Mouse (Mus musculus) small intestine, adult 2 months (tissue): ENCODE results near the gene Hist1h1a. TPM values are rescaled to one million over a fixed set of nuclear protein-coding genes. Genes with fewer than 3 reads are reported as not detected.
"Not testable (repeated sequence)": the region's sequence is repeated elsewhere in the genome, so short reads cannot be mapped to it uniquely, and the experiment has no call there.

Source experiments
- H3K27ac ChIP-seq: fragments of 200-500 bp; 2 replicates; pipeline ENCODE4 v1.5.1; 2012; ENCODE audit warnings: low read depth, low read length, control low read depth, inconsistent platforms; ENCODE audit not compliant: insufficient read depth
- H3K27me3 ChIP-seq: fragments of 200-500 bp; 2 replicates; pipeline ENCODE4 v1.6.1; 2012; ENCODE audit warnings: mild to moderate bottlenecking, moderate library complexity, low read length, inconsistent platforms; ENCODE audit not compliant: control insufficient read depth, insufficient read depth
- H3K36me3 ChIP-seq: fragments of 200-500 bp; 2 replicates; pipeline ENCODE4 v1.6.1; 2012; ENCODE audit warnings: mild to moderate bottlenecking, low read length, control low read depth, inconsistent platforms; ENCODE audit not compliant: control insufficient read depth, insufficient read depth
- H3K4me1 ChIP-seq: fragments of 200-500 bp; 2 replicates; pipeline ENCODE4 v1.6.1; 2012; ENCODE audit warnings: low read length, inconsistent platforms, mixed read lengths; ENCODE audit not compliant: control insufficient read depth, insufficient read depth, insufficient read length
- H3K4me3 ChIP-seq: fragments of 200-500 bp; 2 replicates; pipeline ENCODE4 v1.5.1; 2012; ENCODE audit warnings: low read depth, mild to moderate bottlenecking, control low read depth, inconsistent platforms, low read length, moderate library complexity
- CTCF ChIP-seq: fragments of 200-500 bp; IDR thresholded peaks from 2 replicates; pipeline ENCODE4 v1.5.1; 2012; ENCODE audit warnings: low read depth, mild to moderate bottlenecking, control low read depth, inconsistent platforms, low read length, moderate library complexity, mixed read lengths; ENCODE audit not compliant: insufficient replicate concordance, insufficient read length; ENCODE audit errors: extremely low read depth
- POLR2A ChIP-seq: fragments of 200-500 bp; IDR thresholded peaks from 2 replicates; pipeline ENCODE4 v1.6.1; 2012; ENCODE audit warnings: low read depth, mild to moderate bottlenecking, control low read depth, inconsistent platforms, low read length, moderate library complexity
- WGBS: fragments of 180-500 bp; shearing (Covaris S2); methylation state at CpG from one replicate; pipeline ENCODE4 v1.1.7; 2018; 5-methylcytosine and 5-hydroxymethylcytosine counted together
- polyA plus RNA-seq: library from polyadenylated mRNA; depleted of rRNA; stranded (reverse); fragments of >200 nt; gene quantifications from 2 replicates; pipeline ENCODE4 v1.2.3, GENCODE M21; 2012

Hist1h1a gene
- polyA plus RNA-seq, 1 experiment, result 0.95 TPM

DNA sequence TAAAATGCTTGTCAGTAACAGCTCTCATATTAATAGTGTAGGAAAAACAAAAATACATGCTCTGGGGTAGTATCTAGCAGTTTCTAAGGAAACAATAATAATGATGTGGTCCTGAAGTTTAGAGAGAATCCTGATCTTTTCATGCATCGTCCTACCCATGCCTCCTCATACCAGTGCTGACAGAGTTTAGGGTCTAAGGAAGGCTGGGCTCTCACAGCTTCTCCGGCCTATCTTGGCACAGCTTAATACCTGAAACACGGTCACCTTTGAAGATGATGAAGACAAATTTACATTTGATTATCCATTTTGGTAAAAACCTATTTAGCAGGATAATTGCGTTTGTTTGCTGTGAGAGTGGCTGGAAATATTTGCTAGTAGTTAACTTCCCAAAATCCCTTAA is 19.5 kb upstream of the Hist1h1a start:
- no peak overlapping the region for H3K27ac ChIP-seq
- H3K36me3 ChIP-seq, result no peaks in the 10 kb centered on the region
- no peak overlapping the region for H3K4me3 ChIP-seq

GRCm38 (mm10) chr13:23744421-23745380 is 18.8 kb upstream of the Hist1h1a start:
- H3K4me3 ChIP-seq, result peak overlapping the region; percentile 64
- no peaks in the 10 kb centered on the region for H3K4me1 ChIP-seq
- H3K36me3 ChIP-seq, result no peaks in the 10 kb centered on the region
- no peak overlapping the region for H3K27ac ChIP-seq
- 3% methylated on average over 32 of the region's 36 CpGs for WGBS
- TF ChIP-seq CTCF, result no peak
- H3K27me3 ChIP-seq, result no peaks in the 10 kb centered on the region

More for the DNA sequence above, 19.5 kb upstream of the Hist1h1a start:
- WGBS, result 50% methylated on average over 4 of the region's 4 CpGs
- no peak for TF ChIP-seq POLR2A
- TF ChIP-seq CTCF, result no peak
- H3K27me3 ChIP-seq, result no peaks in the 10 kb centered on the region
- no peaks in the 10 kb centered on the region for H3K4me1 ChIP-seq

- Histone ChIP-seq H3K27me3 (no peaks in the 10 kb centered on the region), H3K27ac (peak within 1 kb of the TSS; percentile 97), H3K4me3 (peak within 1 kb of the TSS; percentile 64), H3K36me3 (no peaks in the 10 kb centered on the region), H3K4me1 (no peaks in the 10 kb centered on the region)
- WGBS, result under 1% methylated on average over 28 of the region's 28 CpGs
- TF ChIP-seq POLR2A (0 out of 2 replicates have a peak, but pooled peaks have one; percentile 20), CTCF (no peak)
These were observed 17.9 kb upstream of the Hist1h1a start, which contains the start of gene Hist1h3c for GRCm38 (mm10) chr13:23745381-23746161. Gene Hist1h3c (minus strand): TSS chr13:23745602.

DNA sequence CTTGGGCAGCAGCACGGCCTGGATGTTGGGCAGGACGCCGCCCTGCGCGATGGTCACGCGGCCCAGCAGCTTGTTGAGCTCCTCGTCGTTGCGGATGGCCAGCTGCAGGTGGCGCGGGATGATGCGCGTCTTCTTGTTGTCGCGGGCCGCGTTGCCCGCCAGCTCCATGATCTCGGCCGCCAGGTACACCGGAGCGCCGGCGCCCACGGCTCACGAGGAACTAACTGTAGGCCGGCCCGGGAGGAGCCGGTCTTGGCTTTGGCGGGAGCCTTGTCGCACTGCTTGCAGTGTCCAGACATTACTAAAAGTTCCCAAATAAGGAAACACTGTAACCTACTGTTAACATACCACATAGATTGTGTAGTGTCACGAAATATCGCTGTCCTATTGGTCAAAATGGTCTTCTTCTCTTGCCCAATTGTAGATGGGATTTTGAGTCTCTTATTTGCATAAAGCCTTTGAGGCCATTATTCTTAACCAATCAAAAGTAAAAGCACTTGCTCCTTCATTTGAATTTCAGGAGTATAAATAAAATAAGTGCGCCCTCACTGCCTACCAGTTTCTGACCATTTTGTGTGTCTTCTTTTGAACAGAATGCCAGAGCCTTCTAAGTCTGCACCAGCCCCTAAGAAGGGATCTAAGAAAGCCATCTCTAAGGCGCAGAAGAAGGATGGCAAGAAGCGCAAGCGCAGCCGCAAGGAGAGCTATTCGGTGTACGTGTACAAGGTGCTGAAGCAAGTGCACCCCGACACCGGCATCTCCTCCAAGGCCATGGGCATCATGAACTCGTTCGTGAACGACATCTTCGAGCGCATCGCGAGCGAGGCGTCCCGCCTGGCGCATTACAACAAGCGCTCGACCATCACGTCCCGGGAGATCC is 17.0 kb upstream of the Hist1h1a start, which contains the start of gene Hist1h2bb:
Gene Hist1h2bb (plus strand): TSS at position 534 of the 880 bp plus-strand sequence.
- peak within 1 kb of the TSS; percentile 63 for H3K4me3 ChIP-seq
- not testable (repeated sequence) for H3K36me3 ChIP-seq, H3K4me1 ChIP-seq, H3K27me3 ChIP-seq
- TF ChIP-seq POLR2A, result peak; percentile 56; the same call in 1 of the 2 replicates
- peak; percentile 12; the same call in 1 of the 2 replicates for TF ChIP-seq CTCF
- H3K27ac ChIP-seq, result peak within 1 kb of the TSS; percentile 97
- under 1% methylated on average over 47 of the region's 58 CpGs for WGBS

DNA sequence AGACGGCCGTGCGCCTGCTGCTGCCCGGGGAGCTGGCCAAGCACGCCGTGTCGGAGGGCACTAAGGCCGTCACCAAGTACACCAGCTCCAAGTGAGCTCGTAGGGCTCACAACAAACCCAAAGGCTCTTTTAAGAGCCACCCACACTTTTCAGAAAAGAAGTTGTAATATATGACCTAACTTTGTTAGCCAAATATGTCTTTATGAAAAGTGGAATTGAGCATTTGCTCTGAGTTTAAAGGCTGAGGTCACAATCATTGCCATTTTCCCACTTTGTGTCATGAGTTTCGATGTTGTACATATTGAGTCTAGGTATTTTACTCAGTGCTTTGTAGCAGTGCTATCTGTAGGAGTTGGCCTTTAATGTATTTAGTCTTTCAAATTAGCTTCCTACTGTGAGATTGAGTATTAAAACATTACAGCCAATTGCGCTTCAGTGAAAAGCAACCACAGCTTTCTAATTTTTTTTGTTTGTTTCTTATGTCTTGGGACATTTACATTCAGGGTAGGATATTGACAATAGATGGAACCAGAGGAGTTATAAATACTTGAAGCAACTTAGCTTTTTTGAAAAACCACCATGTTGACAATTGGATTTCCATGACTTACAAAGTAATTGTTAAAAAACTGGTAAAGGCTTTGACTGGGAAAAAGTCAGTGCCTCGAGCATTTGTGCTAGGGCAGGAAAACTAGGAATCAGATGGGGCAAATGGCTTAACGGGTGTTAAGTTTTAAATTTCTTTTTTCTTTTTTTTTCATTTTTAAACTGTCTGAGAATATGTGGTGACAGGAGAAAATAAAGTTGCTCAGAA is 16.2 kb upstream of the Hist1h1a start:
- Histone ChIP-seq H3K4me3 (peak overlapping the region; percentile 45), H3K4me1 (no peaks in the 10 kb centered on the region), H3K27ac (peak overlapping the region; percentile 76), H3K27me3 (no peaks in the 10 kb centered on the region), H3K36me3 (no peaks in the 10 kb centered on the region)
- 7% methylated on average over 13 of the region's 13 CpGs for WGBS
- TF ChIP-seq CTCF, result no peak

DNA sequence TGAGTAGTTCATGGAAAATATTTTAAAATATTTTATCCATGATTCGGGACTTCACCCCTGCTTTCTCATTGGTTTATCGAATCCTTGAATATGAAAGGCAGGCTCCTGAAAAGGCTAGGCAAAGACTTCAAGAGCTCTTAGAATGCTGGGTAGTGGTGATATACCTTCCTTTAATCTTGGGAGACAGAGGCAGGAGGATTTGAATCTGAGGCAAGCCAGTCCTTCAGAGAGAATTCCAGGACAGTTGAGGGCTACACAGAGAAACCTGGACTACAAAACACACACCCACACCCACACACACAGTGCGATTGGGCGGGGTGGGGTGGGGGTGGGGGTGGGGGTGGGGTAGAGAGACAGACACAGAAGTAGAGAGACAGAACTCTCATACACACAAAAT is 15.6 kb upstream of the Hist1h1a start:
- TF ChIP-seq POLR2A, result no peak
- TF ChIP-seq CTCF, result no peak
- peaks cover 3% of the 10 kb centered on the region; the same call in 1 of the 2 replicates for H3K4me1 ChIP-seq
- H3K4me3 ChIP-seq, result no peak overlapping the region
- H3K36me3 ChIP-seq, result no peaks in the 10 kb centered on the region
- WGBS, result 11% methylated on average over 4 of the region's 4 CpGs
- H3K27me3 ChIP-seq, result no peaks in the 10 kb centered on the region
- H3K27ac ChIP-seq, result no peak overlapping the region
